Mouse (Mus musculus): ENCODE measurements around the gene Rbks.

DNA sequence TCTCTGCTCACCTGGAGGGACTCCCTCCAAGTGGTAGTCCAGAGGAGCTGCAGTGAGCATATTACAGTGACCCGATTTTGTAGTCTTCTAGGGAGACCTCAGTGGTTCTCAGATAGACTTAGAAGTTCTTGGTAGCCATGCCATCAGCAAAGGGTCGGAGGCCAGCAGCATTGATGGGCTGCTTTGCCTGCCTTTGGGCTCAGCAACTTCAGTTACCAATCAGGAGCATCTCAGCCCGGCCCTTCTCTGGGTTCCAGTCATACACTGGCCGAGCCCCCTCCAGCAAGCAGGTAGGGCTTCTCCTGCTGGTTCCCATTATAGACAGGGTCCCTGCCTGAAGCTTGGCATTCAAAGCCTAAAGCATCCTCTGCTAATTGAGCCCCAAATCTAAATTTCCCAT lies 101.6 kb downstream of the Rbks start:
- TF ChIP-seq CTCF (IDR thresholded peaks at IDR 0.05) (no peak), EP300 (IDR thresholded peaks at IDR 0.05) (no peak)
